Mouse (Mus musculus): Measurements from ENCODE around the gene Zcwpw1. TPM values are rescaled to one million over a fixed set of nuclear protein-coding genes. Genes with fewer than 3 reads are reported as not detected.
"Not testable (repeated sequence)": the region's sequence is repeated elsewhere in the genome, so short reads cannot be mapped to it uniquely, and the experiment has no call there.

Zcwpw1 gene
- total RNA-seq, 1 experiment from 2014 or later = 24.1 TPM

GRCm38 (mm10) chr5:137828694-137829093, 41.1 kb downstream of the Zcwpw1 start:
- ATAC-seq (replicated peaks; ENCODE audit: low read depth, poor library complexity, severe bottlenecking) = peak; percentile 74

- peak; percentile 30; the same call in 1 of the 2 replicates for ATAC-seq (replicated peaks; ENCODE audit: low read depth, poor library complexity, severe bottlenecking)
These were observed 42.6 kb downstream of the Zcwpw1 start for GRCm38 (mm10) chr5:137830238-137830637.

GRCm38 (mm10) chr5:137831106-137831505, 43.5 kb downstream of the Zcwpw1 start:
- ATAC-seq (replicated peaks; ENCODE audit: low read depth, poor library complexity, severe bottlenecking) = 0 out of 2 replicates have a peak, but pooled peaks have one; percentile 16

- no peak for ATAC-seq (replicated peaks; ENCODE audit: low read depth, poor library complexity, severe bottlenecking)
These were observed 43.9 kb downstream of the Zcwpw1 start for GRCm38 (mm10) chr5:137831506-137831905.

GRCm38 (mm10) chr5:137833500-137833899, 45.9 kb downstream of the Zcwpw1 start:
- ATAC-seq (replicated peaks; ENCODE audit: low read depth, poor library complexity, severe bottlenecking) = no peak

- ATAC-seq (replicated peaks; ENCODE audit: low read depth, poor library complexity, severe bottlenecking) = peak; percentile 47
These were observed 48.4 kb downstream of the Zcwpw1 start, which contains the start of gene Pilra for GRCm38 (mm10) chr5:137835966-137836520. Pilra (minus strand) TSS chr5:137836281.

GRCm38 (mm10) chr5:137836611-137837010, 49.0 kb downstream of the Zcwpw1 start:
- ATAC-seq (replicated peaks; ENCODE audit: low read depth, poor library complexity, severe bottlenecking) = no peak

GRCm38 (mm10) chr5:137837110-137837509, 49.5 kb downstream of the Zcwpw1 start:
- not testable (repeated sequence) for ATAC-seq (replicated peaks; ENCODE audit: low read depth, poor library complexity, severe bottlenecking)

GRCm38 (mm10) chr5:137850313-137850712, 62.7 kb downstream of the Zcwpw1 start:
- ATAC-seq (replicated peaks; ENCODE audit: low read depth, poor library complexity, severe bottlenecking) = not testable (repeated sequence)

- ATAC-seq (replicated peaks; ENCODE audit: low read depth, poor library complexity, severe bottlenecking) = not testable (repeated sequence)
These were observed 67.3 kb downstream of the Zcwpw1 start for GRCm38 (mm10) chr5:137854907-137855306.

GRCm38 (mm10) chr5:137856870-137857269, 69.3 kb downstream of the Zcwpw1 start:
- ATAC-seq (replicated peaks; ENCODE audit: low read depth, poor library complexity, severe bottlenecking) = peak; percentile 46

GRCm38 (mm10) chr5:137857960-137858710, 70.5 kb downstream of the Zcwpw1 start, which contains the start of gene Pilrb1:
Pilrb1 (minus strand) TSS chr5:137858106.
- peak; percentile 64 for ATAC-seq (replicated peaks; ENCODE audit: low read depth, poor library complexity, severe bottlenecking)

- not testable (repeated sequence) for ATAC-seq (replicated peaks; ENCODE audit: low read depth, poor library complexity, severe bottlenecking)
These were observed 76.4 kb downstream of the Zcwpw1 start for GRCm38 (mm10) chr5:137864008-137864407.

GRCm38 (mm10) chr5:137868600-137868999, 81.0 kb downstream of the Zcwpw1 start:
- not testable (repeated sequence) for ATAC-seq (replicated peaks; ENCODE audit: low read depth, poor library complexity, severe bottlenecking)

- ATAC-seq (replicated peaks; ENCODE audit: low read depth, poor library complexity, severe bottlenecking) = peak; percentile 71
These were observed 84.2 kb downstream of the Zcwpw1 start, which contains the start of gene Pilrb2 for GRCm38 (mm10) chr5:137871644-137872380. Pilrb2 (minus strand) TSS chr5:137871815.

Other genes with a start within 250 kb of the Zcwpw1 start
- not detected in 2 replicates for gene Actl6b, start 234.3 kb upstream of the Zcwpw1 start, total RNA-seq (2017)
- 45.3 and 63.4 TPM in 2 replicates for gene Tfr2, start 218.0 kb upstream of the Zcwpw1 start, total RNA-seq (2017)
- 13.3 and 24.0 TPM in 2 replicates for gene Mospd3, start 186.7 kb upstream of the Zcwpw1 start, total RNA-seq (2017)
- gene Pcolce, start 174.0 kb upstream of the Zcwpw1 start, total RNA-seq (2017) = not detected in 2 replicates
- gene Fbxo24, start 158.8 kb upstream of the Zcwpw1 start, total RNA-seq (2017) = not detected in 2 replicates
- gene Lrch4, start 158.7 kb upstream of the Zcwpw1 start, total RNA-seq (2017) = 17.0 and 33.8 TPM in 2 replicates
- gene Gm20605, start 158.6 kb upstream of the Zcwpw1 start, total RNA-seq (2017) = 6.0 and 6.5 TPM in 2 replicates
- gene Sap25, start 146.5 kb upstream of the Zcwpw1 start, total RNA-seq (2017) = 5.6 and 9.3 TPM in 2 replicates
- gene Irs3, start 142.1 kb upstream of the Zcwpw1 start, total RNA-seq (2017) = not detected in 2 replicates
- gene Agfg2, start 103.1 kb upstream of the Zcwpw1 start, total RNA-seq (2017) = 10.1 and 15.7 TPM in 2 replicates
- gene Nyap1, start 46.2 kb upstream of the Zcwpw1 start, total RNA-seq (2017) = 0.05 TPM in 1 of 2 replicates, not detected in the other
- gene Tsc22d4, start 42.1 kb upstream of the Zcwpw1 start, total RNA-seq (2017) = 86.7 and 97.2 TPM in 2 replicates
- gene Ppp1r35, start 8.9 kb upstream of the Zcwpw1 start, total RNA-seq (2017) = 13.0 and 21.9 TPM in 2 replicates
- 27.4 and 33.1 TPM in 2 replicates for gene Mepce, start 143 bp upstream of the Zcwpw1 start, total RNA-seq (2017)
- gene Pilra, start 48.5 kb downstream of the Zcwpw1 start, total RNA-seq (2017) = 0.69 and 2.1 TPM in 2 replicates
- gene Pilrb1, start 70.3 kb downstream of the Zcwpw1 start, total RNA-seq (2017) = 2.0 and 2.2 TPM in 2 replicates
- gene Pilrb2, start 84.0 kb downstream of the Zcwpw1 start, total RNA-seq (2017) = 0.05 and 1.7 TPM in 2 replicates
- not detected in 2 replicates for gene Cyp3a13, start 133.8 kb downstream of the Zcwpw1 start, total RNA-seq (2017)
- gene Gjc3, start 175.3 kb downstream of the Zcwpw1 start, total RNA-seq (2017) = not detected in 2 replicates
- gene Azgp1, start 193.7 kb downstream of the Zcwpw1 start, total RNA-seq (2017) = not detected in 2 replicates
- not detected in 2 replicates for gene Smok3a, start 233.5 kb downstream of the Zcwpw1 start, total RNA-seq (2017)
- gene Smok3b, start 233.6 kb downstream of the Zcwpw1 start, total RNA-seq (2017) = not detected in 2 replicates